Mouse (Mus musculus) liver, adult 2 months (tissue): ENCODE data around the gene Prex1.

ENCODE experiments used
- CTCF ChIP-seq: fragments of 200-500 bp; IDR thresholded peaks from 2 replicates; pipeline ENCODE4 v1.5.1; 2011; ENCODE audit warnings: low read depth, low read length, control low read depth
- POLR2A ChIP-seq: fragments of 200-500 bp; IDR thresholded peaks from 2 replicates; pipeline ENCODE4 v1.6.1; 2011; ENCODE audit warnings: low read length, control low read depth; ENCODE audit not compliant: insufficient read depth; ENCODE audit errors: extremely low read depth

DNA sequence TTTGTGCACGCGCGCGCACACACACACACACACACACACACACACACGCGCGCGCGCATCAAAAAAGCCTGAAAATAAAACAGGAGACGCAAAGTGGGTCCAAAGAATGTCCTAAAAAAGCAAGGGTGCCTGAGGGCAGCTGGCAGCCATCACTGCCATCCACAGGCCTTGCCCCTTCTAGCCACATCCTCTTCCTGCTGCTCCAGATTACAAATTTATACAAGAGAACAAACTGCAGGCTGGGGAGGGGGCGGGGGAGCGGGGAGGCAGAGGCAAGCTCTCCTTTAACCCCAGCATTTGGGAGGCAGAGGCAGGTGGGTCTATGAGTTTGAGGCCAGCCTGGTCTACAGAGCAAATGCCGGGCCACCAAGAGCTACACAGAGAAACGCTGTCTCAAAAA, 42.0 kb downstream of the Prex1 start:
- TF ChIP-seq CTCF = no peak
- TF ChIP-seq POLR2A = no peak
